Mouse (Mus musculus): ENCODE data around the gene Ncoa4.

- no peak for TF ChIP-seq CTCF (IDR thresholded peaks at IDR 0.05; ENCODE audit: control insufficient read depth, insufficient read depth, insufficient replicate concordance, low read depth, low read length)
- TF ChIP-seq POLR2A (IDR thresholded peaks at IDR 0.05; ENCODE audit: control insufficient read depth, low read depth, low read length) = no peak
Measured at GRCm38 (mm10) chr14:32145809-32146511, 13.7 kb upstream of the Ncoa4 start.

Data from testis, adult 2 months (tissue).